Mouse (Mus musculus) heart, adult 9 months (tissue): ENCODE data around the gene B4galt5.

Experiments used
- DNase-seq, 2 experiments: peaks; one replicate each; pipeline ENCODE4 v3.0.0; 2022; ENCODE audit warnings: low spot score in 2 of 2

Gene B4galt5

DNA sequence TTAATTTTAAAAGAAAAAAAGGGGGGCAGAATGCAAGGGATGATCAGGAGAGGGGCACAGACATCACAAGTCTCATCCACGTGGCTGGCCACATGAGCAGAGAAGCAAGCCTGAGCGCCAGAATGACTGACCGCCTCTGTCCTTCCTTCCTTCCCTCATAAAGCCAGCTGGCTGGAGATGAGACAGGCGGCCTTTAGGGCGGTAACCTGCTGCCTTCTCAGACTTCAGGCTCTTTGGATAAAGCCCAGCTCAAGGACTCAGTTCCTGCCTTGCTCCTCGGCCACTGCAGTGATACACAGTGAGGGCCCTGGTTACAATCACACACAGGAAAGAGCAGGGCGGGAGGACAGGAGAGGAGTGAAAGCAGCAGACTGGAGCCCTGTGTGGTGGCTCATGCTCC is 94.8 kb downstream of the B4galt5 start:
- peak; percentile 87 to 88 for DNase-seq

DNA sequence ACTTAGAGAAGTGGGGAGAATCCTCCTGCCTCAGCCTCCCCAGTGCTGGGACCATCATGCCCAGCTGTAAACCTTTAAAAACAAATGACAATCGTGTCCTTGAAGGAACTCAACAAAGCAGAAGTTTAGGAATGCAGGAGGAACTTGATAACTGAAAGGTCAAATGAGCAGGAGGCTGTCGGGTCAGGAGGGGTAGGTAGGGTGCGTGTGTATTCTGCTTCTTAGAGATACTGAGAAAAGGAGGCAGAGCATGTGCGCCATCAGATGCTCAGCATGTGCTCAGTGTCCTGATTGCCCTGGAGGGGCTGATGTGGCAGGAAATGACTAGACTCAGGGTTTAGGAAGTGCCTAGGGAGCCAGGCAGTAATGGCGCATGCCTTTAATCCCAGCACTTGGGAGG is 95.5 kb downstream of the B4galt5 start:
- DNase-seq = no peak

GRCm38 (mm10) chr2:167252057-167252687 is 96.8 kb downstream of the B4galt5 start:
- DNase-seq = no peak

DNA sequence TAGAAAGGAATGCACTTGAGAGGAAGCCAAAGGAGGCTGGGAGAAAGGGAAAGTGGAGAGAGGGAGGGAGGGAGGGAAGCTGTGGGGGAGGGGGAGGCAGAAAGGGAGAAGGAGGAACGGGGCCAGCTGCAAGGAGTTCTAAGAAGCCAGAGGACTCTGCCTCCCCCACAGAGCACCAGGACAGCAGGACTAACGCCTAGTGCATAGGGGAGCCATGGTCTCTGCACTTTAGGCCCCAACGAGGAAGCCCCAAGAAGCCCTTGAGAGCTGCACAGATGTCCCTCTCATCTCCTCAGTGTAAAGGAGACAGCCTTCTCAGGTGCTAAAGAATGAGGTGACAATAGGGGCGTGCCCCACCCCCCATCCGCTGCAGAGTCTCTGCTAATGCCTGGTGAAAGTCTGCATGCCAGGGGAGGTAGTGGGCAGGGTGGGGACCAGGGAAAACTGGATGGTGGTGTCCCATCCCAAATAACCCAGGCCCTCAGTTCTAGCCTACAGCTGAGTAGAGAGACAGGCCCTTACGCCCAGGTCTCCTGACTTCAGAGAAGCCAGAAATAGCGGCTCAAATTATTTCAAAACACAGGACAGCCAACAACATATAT is 98.1 kb downstream of the B4galt5 start:
- no peak for DNase-seq

GRCm38 (mm10) chr2:167250003-167250735 is 98.8 kb downstream of the B4galt5 start:
- DNase-seq = no peak

- peak; percentile 68 to 80 for DNase-seq
Observed at GRCm38 (mm10) chr2:167249591-167249990, 99.4 kb downstream of the B4galt5 start.
